Mouse (Mus musculus) CH12.LX (cell line): ENCODE results near the gene Klc4. TPM values are rescaled to one million over a fixed set of nuclear protein-coding genes. Genes with fewer than 3 reads are reported as not detected.
A peak's percentile ranks its signal among the peaks of the same experiment; 100 is the strongest.

Experiments
- DNase-seq: peaks from one replicate; pipeline ENCODE4 v3.0.0-alpha.2; 2013; ENCODE audit errors: extremely low read depth
- H3K27ac ChIP-seq: 2 replicates; pipeline ENCODE4 v1.5.1; 2012; ENCODE audit warnings: low read depth, mild to moderate bottlenecking, control low read depth, moderate library complexity; ENCODE audit not compliant: insufficient read depth
- H3K27me3 ChIP-seq: replicated peaks from 2 replicates; pipeline ENCODE3; 2012; ENCODE audit warnings: inconsistent platforms
- H3K36me3 ChIP-seq, 2 experiments: replicated peaks in 1 of 2; 2 replicates each; pipeline versions ENCODE3 to v1.6.1; 2012; ENCODE audit warnings: inconsistent platforms in 1 of 2, low read length in 1 of 2, mild to moderate bottlenecking in 1 of 2, mixed read lengths in 1 of 2, moderate library complexity in 1 of 2; ENCODE audit not compliant: control insufficient read depth in 1 of 2, insufficient read depth in 1 of 2
- H3K4me1 ChIP-seq, 2 experiments: 2 replicates each; pipeline ENCODE4 v1.6.1; 2012; ENCODE audit warnings: inconsistent platforms in 1 of 2, moderate library complexity in 1 of 2; ENCODE audit not compliant: insufficient read depth in 2 of 2, control insufficient read depth in 1 of 2
- H3K4me2 ChIP-seq: 2 replicates; pipeline ENCODE4 v1.6.1; 2012; ENCODE audit warnings: low read depth, mild to moderate bottlenecking, control low read depth; ENCODE audit not compliant: poor library complexity, insufficient read depth, severe bottlenecking
- H3K4me3 ChIP-seq, 3 experiments: fragments of 150-350 bp in 1 of 3; sonication (generic) in 1 of 3; replicated peaks in 1 of 3; 2 replicates each; pipeline versions ENCODE3 to v1.5.1; 2011 to 2012; ENCODE audit warnings: low read depth in 2 of 3, low read length in 2 of 3, mild to moderate bottlenecking in 2 of 3, moderate library complexity in 2 of 3, control low read depth in 1 of 3, improper control_type of control experiment in 1 of 3, inconsistent platforms in 1 of 3, mixed read lengths in 1 of 3; ENCODE audit not compliant: poor library complexity in 1 of 3
- H3K79me2 ChIP-seq: replicated peaks from 2 replicates; pipeline ENCODE4 v1.6.1; 2012; ENCODE audit warnings: mild to moderate bottlenecking, moderate library complexity; ENCODE audit not compliant: control insufficient read depth, poor library complexity, insufficient read depth, severe bottlenecking; ENCODE audit errors: extremely low read depth
- H3K9ac ChIP-seq: 2 replicates; pipeline ENCODE4 v1.6.1; 2012; ENCODE audit warnings: low read depth, mild to moderate bottlenecking, control low read depth, moderate library complexity; ENCODE audit not compliant: insufficient read depth
- H3K9me3 ChIP-seq: replicated peaks from 2 replicates; pipeline ENCODE3; 2012; ENCODE audit warnings: low read length, inconsistent platforms, mixed read lengths
- CHD1 ChIP-seq: IDR thresholded peaks from 2 replicates; pipeline ENCODE4 v1.6.1; 2012; ENCODE audit warnings: low read depth, low read length, improper control_type of control experiment, inconsistent platforms
- E2F4 ChIP-seq: IDR thresholded peaks from 2 replicates; pipeline ENCODE4 v1.6.1; 2011; ENCODE audit warnings: low read depth, low read length, improper control_type of control experiment; ENCODE audit not compliant: insufficient replicate concordance
- ELF1 ChIP-seq: IDR thresholded peaks from 2 replicates; pipeline ENCODE4 v1.6.1; 2014; ENCODE audit warnings: low read depth, mild to moderate bottlenecking, inconsistent platforms, low read length, improper control_type of control experiment
- GABPA ChIP-seq: IDR thresholded peaks from 2 replicates; pipeline ENCODE4 v1.6.1; 2012; ENCODE audit warnings: low read depth, low read length, improper control_type of control experiment, inconsistent platforms; ENCODE audit not compliant: insufficient replicate concordance
- HCFC1 ChIP-seq: IDR thresholded peaks from 2 replicates; pipeline ENCODE4 v1.6.1; 2012; ENCODE audit warnings: low read depth, mild to moderate bottlenecking, inconsistent platforms, low read length, improper control_type of control experiment
- IRF4 ChIP-seq: IDR thresholded peaks from 2 replicates; pipeline ENCODE4 v1.6.1; 2014; ENCODE audit warnings: low read depth, mild to moderate bottlenecking, inconsistent platforms, low read length, improper control_type of control experiment
- JUND ChIP-seq: conservative IDR thresholded peaks from 2 replicates; pipeline ENCODE4 v1.6.1; 2011; ENCODE audit warnings: low read depth, low read length, improper control_type of control experiment
- MAZ ChIP-seq: IDR thresholded peaks from 2 replicates; pipeline ENCODE4 v1.6.1; 2012; ENCODE audit warnings: low read depth, mild to moderate bottlenecking, inconsistent platforms, low read length, improper control_type of control experiment, moderate library complexity
- MEF2A ChIP-seq: IDR thresholded peaks from 2 replicates; pipeline ENCODE4 v1.6.1; 2014; ENCODE audit warnings: low read depth, mild to moderate bottlenecking, inconsistent platforms, low read length, improper control_type of control experiment, borderline replicate concordance
- NELFE ChIP-seq: IDR thresholded peaks from 2 replicates; pipeline ENCODE4 v1.6.1; 2011; ENCODE audit warnings: low read depth, low read length, improper control_type of control experiment
- NRF1 ChIP-seq: IDR thresholded peaks from 2 replicates; pipeline ENCODE4 v1.6.1; 2014; ENCODE audit warnings: low read depth, mild to moderate bottlenecking, inconsistent platforms, low read length, improper control_type of control experiment, moderate library complexity
- POLR2A ChIP-seq: IDR thresholded peaks from 2 replicates; pipeline ENCODE4 v1.6.1; 2011; ENCODE audit warnings: low read depth, mild to moderate bottlenecking, improper control_type of control experiment, low read length
- POLR2AphosphoS2 ChIP-seq: IDR thresholded peaks from 2 replicates; pipeline ENCODE4 v1.6.1; 2011; ENCODE audit warnings: low read depth, low read length, improper control_type of control experiment
- RAD21 ChIP-seq: IDR thresholded peaks from 2 replicates; pipeline ENCODE4 v1.6.1; 2011; ENCODE audit warnings: low read depth, mild to moderate bottlenecking, low read length, improper control_type of control experiment, moderate library complexity
- TBP ChIP-seq: conservative IDR thresholded peaks from 2 replicates; pipeline ENCODE4 v1.6.1; 2011; ENCODE audit warnings: low read depth, low read length, improper control_type of control experiment
- TCF12 ChIP-seq: IDR thresholded peaks from 2 replicates; pipeline ENCODE4 v1.6.1; 2014; ENCODE audit warnings: low read depth, mild to moderate bottlenecking, inconsistent platforms, low read length, improper control_type of control experiment
- UBTF ChIP-seq: IDR thresholded peaks from 2 replicates; pipeline ENCODE4 v1.6.1; 2012; ENCODE audit warnings: low read depth, mild to moderate bottlenecking, inconsistent platforms, low read length, improper control_type of control experiment, moderate library complexity
- USF1 ChIP-seq: IDR thresholded peaks from 2 replicates; pipeline ENCODE4 v1.6.1; 2014; ENCODE audit warnings: low read depth, mild to moderate bottlenecking, inconsistent platforms, low read length, improper control_type of control experiment
- ZC3H11A ChIP-seq: IDR thresholded peaks from 2 replicates; pipeline ENCODE4 v1.6.1; 2012; ENCODE audit warnings: low read depth, mild to moderate bottlenecking, inconsistent platforms, low read length, improper control_type of control experiment
- ZMIZ1 ChIP-seq: IDR thresholded peaks from 2 replicates; pipeline ENCODE4 v1.6.1; 2012; ENCODE audit warnings: low read depth, mild to moderate bottlenecking, inconsistent platforms, low read length, improper control_type of control experiment
- dilution Hi-C: fragments of 300-500 bp; cut with MboI; formaldehyde crosslinking; loops from 2 replicates; pipeline ENCODE4 v1.14.3; 2020; ENCODE audit warnings: low sequenced_read_pairs; ENCODE audit not compliant: extremely low pct_unique_long_range_greater_than_20kb, extremely low pct_ligation_motif_present
- in situ Hi-C: fragments of 300-500 bp; cut with MboI; formaldehyde crosslinking; loops from 3 replicates; pipeline ENCODE4 v1.14.3; 2019; ENCODE audit warnings: low sequenced_read_pairs, low pct_ligation_motif_present, low pct_unique_long_range_greater_than_20kb, mixed read lengths
- polyA plus RNA-seq: library from polyadenylated mRNA; unstranded; fragments of >175 nt; gene quantifications from 2 replicates; pipeline ENCODE4 v1.2.1, GENCODE M21; 2012; ENCODE audit warnings: low read depth; ENCODE audit not compliant: insufficient read length
- total RNA-seq, 2 experiments: library from RNA; depleted of rRNA; stranded (reverse); fragments of 300-350 nt in 1 of 2; fragments of >200 nt in 1 of 2; gene quantifications; 2 replicates each; pipeline ENCODE4 v1.2.3; 2012 to 2014

Klc4 gene
- total and polyA plus RNA-seq, 3 experiments, result 6.6 to 10.7 (median 6.7) TPM

DNA sequence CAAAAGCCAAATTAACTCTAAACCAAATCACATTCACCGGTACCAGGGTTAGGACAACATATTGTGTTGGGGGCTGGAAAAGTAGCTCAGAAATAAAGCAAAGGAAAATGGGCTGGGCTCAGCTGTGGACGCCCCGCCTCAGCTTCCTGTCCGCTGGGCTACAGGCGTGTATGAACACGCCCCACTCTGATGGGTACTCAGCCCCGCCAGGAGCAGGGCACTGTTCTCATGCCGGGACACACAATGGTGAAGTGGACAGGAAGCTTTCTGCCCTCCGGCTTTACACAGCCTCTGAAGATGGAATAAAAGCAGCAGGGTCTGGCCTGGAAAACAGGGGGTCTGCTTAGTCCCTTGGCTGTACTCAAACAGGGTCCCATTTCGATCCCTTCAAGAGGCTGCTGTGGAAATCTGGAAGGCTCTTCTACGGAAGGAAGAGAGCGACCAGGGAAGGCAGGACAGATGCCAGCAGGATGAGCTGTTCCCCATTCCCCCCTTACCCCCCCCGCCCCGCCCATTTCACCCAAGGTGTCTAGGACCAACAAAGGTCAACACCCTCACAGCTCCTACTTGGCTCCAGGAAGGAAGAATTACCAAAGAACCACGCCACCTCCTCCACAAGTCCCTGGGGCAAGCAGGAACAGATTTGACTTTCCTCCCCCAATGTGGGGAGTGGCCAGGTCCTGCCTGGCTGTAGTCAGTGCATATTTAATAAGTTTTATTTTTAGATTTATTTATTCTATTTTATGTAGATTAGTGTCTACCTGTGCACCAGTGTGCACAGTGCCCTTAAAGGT, 35.9 kb downstream of the Klc4 start:
- Histone ChIP-seq H3K27me3 (no peaks in the 10 kb centered on the region), H3K4me1 (peaks cover 4 to 29% of the 10 kb centered on the region in 2 experiments; a peak in 3 of 4 replicates), H3K4me2 (peak overlapping the region; percentile 91), H3K79me2 (no peaks in the 10 kb centered on the region), H3K9me3 (no peaks in the 10 kb centered on the region), H3K9ac (peak overlapping the region; percentile 62; the same call in 1 of the 2 replicates), H3K27ac (no peak overlapping the region), H3K4me3 (peak overlapping the region; percentile 42 to 62 (median 50)), H3K36me3 (no peaks in the 10 kb centered on the region)
- dilution Hi-C loops, result no loop called here
- TF ChIP-seq MAZ (peak; percentile 71; the same call in 1 of the 2 replicates), HCFC1 (no peak), TBP (0 out of 2 replicates have a peak, but pooled peaks have one; percentile 31), POLR2A (peak; percentile 81), IRF4 (peak; percentile 51; the same call in 1 of the 2 replicates), CHD1 (peak; percentile 93; the same call in 1 of the 2 replicates), ZMIZ1 (peak; percentile 55), NRF1 (no peak), ELF1 (peak; percentile 60), ZC3H11A (no peak), TCF12 (peak; percentile 69; the same call in 1 of the 2 replicates), MEF2A (no peak), NELFE (peak; percentile 49; the same call in 1 of the 2 replicates), USF1 (no peak)
- DNase-seq, result peak; percentile 48
- in situ Hi-C loops, result no loop called here

DNA sequence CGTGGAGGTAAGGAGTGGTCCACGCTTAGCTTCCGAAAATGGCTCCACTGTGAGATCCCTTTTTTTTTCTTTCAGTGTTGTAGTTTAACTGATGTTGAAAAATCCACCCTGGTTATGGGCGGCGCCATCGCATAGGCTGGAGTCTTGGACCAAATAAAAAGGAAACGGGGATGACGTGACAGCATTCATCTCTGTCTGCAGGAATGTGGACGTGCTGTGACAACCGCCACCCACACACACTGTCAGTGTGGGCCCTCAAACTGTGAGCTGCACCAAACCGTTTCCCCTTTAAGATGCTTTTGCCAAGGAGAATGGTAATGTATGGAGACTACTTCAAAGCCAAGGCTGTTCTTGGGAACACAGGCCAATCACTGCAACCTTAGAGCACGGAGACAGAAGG, 39.8 kb downstream of the Klc4 start:
- no peak overlapping the region for H3K4me2 ChIP-seq
- H3K9ac ChIP-seq, result no peak overlapping the region
- H3K36me3 ChIP-seq, result no peaks in the 10 kb centered on the region
- peaks cover 4 to 14% of the 10 kb centered on the region in 2 experiments; a peak in 3 of 4 replicates for H3K4me1 ChIP-seq
- no peak for TF ChIP-seq POLR2AphosphoS2
- TF ChIP-seq UBTF, result no peak
- TF ChIP-seq E2F4, result no peak
- TF ChIP-seq POLR2A, result no peak
- no peak for TF ChIP-seq GABPA
- TF ChIP-seq RAD21, result no peak
- TF ChIP-seq JUND, result no peak
- H3K27ac ChIP-seq, result no peak overlapping the region
- no peaks in the 10 kb centered on the region for H3K27me3 ChIP-seq
- dilution Hi-C loops, result no loop called here
- no peaks in the 10 kb centered on the region for H3K9me3 ChIP-seq
- no peaks in the 10 kb centered on the region for H3K79me2 ChIP-seq
- DNase-seq, result no peak
- H3K4me3 ChIP-seq, result no peak overlapping the region
- in situ Hi-C loops, result no loop called here
